In genomic region chr6:125041047-125041446, GRCm38 (mm10) we compare ENCODE assay signal across 1 mouse cellular context.
TF ChIP-seq lines count a peak whose summit lies in the region.

No protein-coding gene starts in this region.

TF ChIP-seq in CH12.LX, 34 proteins besides CTCF, POLR2A, EP300 and RAD21:
- peak; percentile 76 for TF ChIP-seq JUND (conservative IDR thresholded peaks at IDR 0.05; ENCODE audit: low read depth, low read length)
- TF ChIP-seq ZKSCAN1 (IDR thresholded peaks at IDR 0.05; ENCODE audit: borderline replicate concordance, low read depth, low read length) = no peak
- TF ChIP-seq MAFK (IDR thresholded peaks at IDR 0.05; ENCODE audit: insufficient replicate concordance, low read length) = no peak
- no peak for TF ChIP-seq MAZ (IDR thresholded peaks at IDR 0.05; ENCODE audit: low read depth, low read length)
- no peak for TF ChIP-seq KAT2A (IDR thresholded peaks at IDR 0.05; ENCODE audit: insufficient replicate concordance, low read length)
- no peak for TF ChIP-seq ZNF384 (IDR thresholded peaks at IDR 0.05; ENCODE audit: low read depth, low read length)
- no peak for TF ChIP-seq ELF1 (IDR thresholded peaks at IDR 0.05; ENCODE audit: low read depth, low read length)
- no peak for TF ChIP-seq CHD1 (IDR thresholded peaks at IDR 0.05; ENCODE audit: low read depth, low read length)
- peak; percentile 51; the same call in 1 of the 2 replicates for TF ChIP-seq JUN (IDR thresholded peaks at IDR 0.05; ENCODE audit: insufficient read depth, low read depth, low read length)
TF ChIP-seq in CH12.LX: peak in this region for 2.
